8 mouse cellular contexts compared by ENCODE assay signal in the genomic region with DNA sequence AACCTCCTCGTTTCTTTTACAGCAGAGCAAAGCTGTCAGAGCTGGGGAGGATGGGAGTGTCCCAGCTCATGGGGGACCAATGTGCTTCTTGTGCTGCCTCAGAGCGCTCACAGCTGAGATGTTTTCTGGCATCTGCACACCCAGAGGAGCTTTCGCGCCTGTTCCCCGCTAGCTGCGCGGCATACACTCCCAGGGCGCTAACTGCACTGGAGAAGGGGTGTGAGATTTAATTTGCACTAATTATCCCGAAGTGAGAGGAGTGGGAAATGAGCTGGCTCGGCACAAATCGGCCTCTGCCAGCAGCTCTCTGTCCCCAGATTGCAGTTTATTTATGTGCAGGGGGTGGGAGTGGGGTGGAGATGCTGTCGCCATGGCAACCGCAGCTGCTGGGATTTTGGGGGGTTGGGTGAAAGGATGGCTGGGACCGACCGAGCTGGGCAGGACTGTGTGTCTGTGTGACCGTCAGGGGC. TPM values are rescaled to one million over a fixed set of nuclear protein-coding genes. Genes with fewer than 3 reads are reported as not detected.
DNase-seq lines count a peak whose midpoint lies in the region; ATAC-seq and TF ChIP-seq lines count a peak whose summit lies in the region.

No protein-coding gene starts in this region.

- H3K27me3 ChIP-seq in limb, embryonic 14.5 days (ENCODE audit: control insufficient read depth, insufficient read depth, low read length), result 0 out of 2 replicates have a peak, but pooled peaks cover 12% of the 10 kb centered on the region

- peak; percentile 59 for DNase-seq in lung, postnatal 10 days
- no peak for DNase-seq in lung, adult 2 months
- DNase-seq in frontal cortex, postnatal 14 days (ENCODE audit: low spot score in 2 of 2), result peak; percentile 73 to 89
- DNase-seq in kidney, postnatal 14 days, result peak; percentile 56
- no peak for DNase-seq in limb, embryonic 14.5 days (ENCODE audit: low spot score)
- peak; percentile 79 for DNase-seq in right cerebral cortex, postnatal 4 days
- no peak for DNase-seq in adrenal gland, postnatal 25 days
- DNase-seq in adrenal gland, postnatal 4 days (ENCODE audit: low spot score in 2 of 2), result no peak

- H3K4me1 ChIP-seq in lung, adult 2 months (ENCODE audit: control insufficient read depth, insufficient read depth, low read length), result no peaks in the 10 kb centered on the region
- H3K4me1 ChIP-seq in limb, embryonic 14.5 days (ENCODE audit: control insufficient read depth, insufficient read depth, low read length), result no peaks in the 10 kb centered on the region

- WGBS in lung, adult 2 months, result 6% methylated on average over 16 of the region's 16 CpGs
- 1% methylated on average over 16 of the region's 16 CpGs for WGBS in limb, embryonic 14.5 days

- no peaks in the 10 kb centered on the region for H3K9me3 ChIP-seq in limb, embryonic 14.5 days (ENCODE audit: control insufficient read depth, low read length)

- no peak for TF ChIP-seq CTCF in lung, adult 2 months (IDR thresholded peaks at IDR 0.05; ENCODE audit: insufficient read depth, low read length)

- peak; percentile 57; the same call in 1 of the 2 replicates for ATAC-seq in limb, embryonic 14.5 days (ENCODE audit: low FRiP score, low read depth)

- H3K27ac ChIP-seq in limb, embryonic 14.5 days (replicated peaks; ENCODE audit: low read depth, low read length), result no peak overlapping the region

- no peak overlapping the region for H3K4me2 ChIP-seq in limb, embryonic 14.5 days (replicated peaks; ENCODE audit: low read depth, low read length, severe bottlenecking)

- no peak overlapping the region for H3K9ac ChIP-seq in limb, embryonic 14.5 days (ENCODE audit: low read depth, low read length, severe bottlenecking)

- no peak for TF ChIP-seq POLR2A in lung, adult 2 months (IDR thresholded peaks at IDR 0.05; ENCODE audit: borderline replicate concordance, extremely low read depth, low read depth, low read length)
- TF ChIP-seq POLR2A in limb, embryonic 14.5 days (IDR thresholded peaks at IDR 0.05; ENCODE audit: borderline replicate concordance, extremely low read depth, insufficient read depth, insufficient read length), result no peak

- H3K4me3 ChIP-seq in lung, adult 2 months (replicated peaks; ENCODE audit: extremely low read depth, low read depth, low read length), result no peak overlapping the region
- no peak overlapping the region for H3K4me3 ChIP-seq in limb, embryonic 14.5 days (replicated peaks; ENCODE audit: low read length)

- H3K36me3 ChIP-seq in limb, embryonic 14.5 days (ENCODE audit: control insufficient read depth, insufficient read depth, low read length), result no peaks in the 10 kb centered on the region

RNA-seq across cellular contexts. Expression of a gene that starts 50.6 kb away (rescaled TPM):
- 21.7 and 26.9 TPM in 2 replicates for polyA plus RNA-seq in lung, adult 2 months (2012; rRNA removed)
- polyA plus RNA-seq in limb, embryonic 14.5 days (2012; rRNA removed), result 7.8 and 9.0 TPM in 2 replicates
- 2.1 and 2.9 TPM in 2 replicates for polyA plus RNA-seq in limb, embryonic 14.5 days (2014; fragmentation: Nextera tagmentation; extraction: Ambion mirVana)
- 24.8 and 26.3 TPM in 2 replicates for total RNA-seq in adrenal gland, postnatal 25 days (2021)
- 10 to 100 TPM; 32.9 to 36.4 TPM for total RNA-seq in adrenal gland, postnatal 4 days (2021)

Comparison
In these comparisons a context has a peak if more than half of its experiments do, and no peak if none do; other contexts are left out.
1. DNase-seq: peak in lung, postnatal 10 days (single experiment), frontal cortex, postnatal 14 days (2 of 2), kidney, postnatal 14 days (single experiment) and right cerebral cortex, postnatal 4 days (single experiment); none in lung, adult 2 months (single experiment), limb, embryonic 14.5 days (single experiment), adrenal gland, postnatal 25 days (single experiment) and adrenal gland, postnatal 4 days (0 of 2).